Mouse (Mus musculus): ENCODE results near the gene Bax. TPM values are rescaled to one million over a fixed set of nuclear protein-coding genes. Genes with fewer than 3 reads are reported as not detected.

Bax gene
- polyA plus RNA-seq, 1 experiment from 2014 or later: 201 TPM

DNA sequence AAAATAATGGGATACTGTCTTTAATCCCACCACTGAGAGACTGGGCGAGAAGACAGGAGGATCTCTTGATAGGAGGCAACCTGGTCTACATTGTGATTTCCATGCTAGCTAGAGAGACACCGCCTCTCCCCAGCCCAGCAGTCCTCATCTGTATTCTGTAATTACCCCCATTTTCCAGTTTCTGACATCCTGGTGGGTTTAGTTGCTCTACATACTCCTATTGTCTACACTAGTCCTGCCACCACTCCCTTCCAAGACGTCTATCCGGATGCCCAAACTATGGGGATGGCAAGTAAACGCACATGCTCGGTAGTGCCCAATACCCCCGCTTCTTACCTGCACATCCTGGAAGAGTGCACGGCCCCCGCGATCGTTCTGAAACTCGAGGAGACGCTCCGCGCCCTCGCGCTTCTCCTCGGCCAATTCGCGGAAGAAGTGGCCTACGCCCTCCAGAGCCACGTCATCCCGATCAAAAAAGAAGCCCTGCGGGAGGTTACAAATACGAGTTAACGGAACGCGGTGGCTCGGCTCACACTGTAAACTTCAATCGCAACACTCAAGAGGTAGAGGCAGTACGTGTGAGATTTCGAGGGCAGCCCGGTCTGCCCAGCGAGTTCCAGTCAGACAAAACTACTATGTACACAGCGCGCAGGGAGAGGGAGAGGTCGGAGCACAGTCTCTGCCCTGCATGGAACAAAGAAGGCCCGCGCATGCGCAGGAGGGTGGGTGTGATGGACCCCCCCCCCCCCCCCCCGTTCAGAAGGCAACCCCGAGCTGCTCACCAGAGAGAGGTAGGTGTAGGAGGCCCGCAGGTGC lies 7.7 kb downstream of the Bax start:
- no peaks in the 10 kb centered on the region for H3K27me3 ChIP-seq
- ATAC-seq: no peak
- DNase-seq (ENCODE audit: low read depth, low spot score): no peak
- CTCF ChIA-PET: no interaction called here
- POLR2A ChIA-PET: no interaction called here
- TF ChIP-seq CTCF (IDR thresholded peaks at IDR 0.05): no peak
- in situ Hi-C loops (cut with MboI; ENCODE audit: low pct_unique_long_range_greater_than_20kb): no loop called here

DNA sequence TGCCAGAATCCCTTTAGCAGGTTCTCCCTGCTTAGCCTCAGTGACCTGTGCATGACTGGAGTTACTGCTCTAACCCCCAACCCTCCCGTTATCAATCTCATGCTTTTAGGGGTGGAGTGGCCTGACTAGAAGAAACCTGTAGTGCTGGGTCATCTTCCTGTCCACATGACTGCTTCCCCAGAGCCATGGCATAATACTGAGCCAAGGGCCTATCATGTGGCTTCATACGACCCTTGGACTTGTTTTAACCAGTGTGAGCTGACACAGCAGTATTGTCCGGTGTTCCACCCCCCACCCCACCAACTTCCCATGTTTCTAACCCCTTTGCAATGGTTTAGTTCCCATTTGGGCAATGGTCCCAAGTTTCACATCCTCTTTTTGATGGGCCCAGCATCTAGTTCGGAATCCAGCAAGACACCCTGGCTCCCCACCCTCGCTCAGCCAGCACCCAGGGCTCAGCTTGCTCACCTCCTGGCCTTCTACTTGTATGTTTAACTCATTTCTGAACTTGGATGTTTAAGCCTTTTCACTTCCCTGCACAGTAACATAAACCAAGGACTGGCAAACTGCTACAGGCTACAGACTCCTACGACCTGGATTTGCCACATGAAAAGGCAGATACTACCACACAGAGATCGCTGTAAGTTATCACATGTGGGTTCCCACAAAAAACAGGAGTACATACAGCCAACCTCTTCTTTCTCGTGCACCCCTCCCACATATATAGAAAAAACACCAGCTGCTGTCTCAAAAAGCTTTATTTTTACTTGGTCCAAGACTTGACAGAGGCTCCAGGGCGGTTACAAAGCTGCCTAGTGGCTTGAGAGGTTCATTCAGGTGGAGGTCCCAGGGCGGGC lies 9.3 kb downstream of the Bax start:
- H3K27me3 ChIP-seq: no peaks in the 10 kb centered on the region
- ChIA-PET POLR2A (interaction anchor here (1.2 to 1.7 kb wide), 3 partner anchors 9 to 21 kb away, joined by 3 to 7 read pairs (median 4); partner anchors contain the start of gene Bax), CTCF (interaction anchor here (1.9 to 3.4 kb wide), 4 partner anchors 8 to 23 kb away, joined by 6 to 11 read pairs (median 9); partner anchors contain the start of genes Bax and Gys1)
- peak; percentile 17 for ATAC-seq
- no peak for DNase-seq (ENCODE audit: low read depth, low spot score)
- in situ Hi-C loops (cut with MboI; ENCODE audit: low pct_unique_long_range_greater_than_20kb): no loop called here
- no peak for TF ChIP-seq CTCF (IDR thresholded peaks at IDR 0.05)

DNA sequence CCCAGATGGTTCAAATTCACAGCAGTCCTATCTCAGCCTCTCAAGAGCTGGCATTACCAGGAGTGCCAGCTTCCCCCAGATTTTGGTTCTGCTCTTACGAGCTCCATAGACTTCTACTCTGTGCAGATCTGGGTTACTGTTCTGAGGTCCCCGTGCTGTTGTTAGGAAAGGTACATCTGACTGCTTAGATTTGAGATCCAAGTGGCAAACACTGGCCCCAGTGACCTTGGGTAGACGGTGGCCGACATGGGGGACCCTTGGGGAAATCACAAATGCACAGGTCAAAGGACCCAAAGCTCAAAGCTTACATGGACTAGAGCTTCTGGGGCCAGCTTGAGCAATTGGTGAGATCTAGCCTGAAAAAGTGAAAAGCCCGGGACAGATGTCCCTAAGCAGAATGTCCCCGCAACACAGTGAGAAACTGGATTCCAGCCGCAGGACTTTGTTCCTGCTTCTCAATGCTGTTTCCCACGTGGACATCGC lies 9.9 kb downstream of the Bax start:
- in situ Hi-C loops (cut with MboI; ENCODE audit: low pct_unique_long_range_greater_than_20kb): no loop called here
- DNase-seq (ENCODE audit: low read depth, low spot score) (no peak), ATAC-seq (peak; percentile 9)
- ChIA-PET POLR2A (interaction anchor here (0.7 to 1.7 kb wide), 6 partner anchors 9 to 69 kb away, joined by 3 to 7 read pairs (median 4); partner anchors contain the start of gene Bax), CTCF (interaction anchor here (1.9 to 3.4 kb wide), 4 partner anchors 9 to 22 kb away, joined by 6 to 11 read pairs (median 9); partner anchors contain the start of genes Bax and Gys1)
- no peaks in the 10 kb centered on the region for H3K27me3 ChIP-seq
- TF ChIP-seq CTCF (IDR thresholded peaks at IDR 0.05): no peak

DNA sequence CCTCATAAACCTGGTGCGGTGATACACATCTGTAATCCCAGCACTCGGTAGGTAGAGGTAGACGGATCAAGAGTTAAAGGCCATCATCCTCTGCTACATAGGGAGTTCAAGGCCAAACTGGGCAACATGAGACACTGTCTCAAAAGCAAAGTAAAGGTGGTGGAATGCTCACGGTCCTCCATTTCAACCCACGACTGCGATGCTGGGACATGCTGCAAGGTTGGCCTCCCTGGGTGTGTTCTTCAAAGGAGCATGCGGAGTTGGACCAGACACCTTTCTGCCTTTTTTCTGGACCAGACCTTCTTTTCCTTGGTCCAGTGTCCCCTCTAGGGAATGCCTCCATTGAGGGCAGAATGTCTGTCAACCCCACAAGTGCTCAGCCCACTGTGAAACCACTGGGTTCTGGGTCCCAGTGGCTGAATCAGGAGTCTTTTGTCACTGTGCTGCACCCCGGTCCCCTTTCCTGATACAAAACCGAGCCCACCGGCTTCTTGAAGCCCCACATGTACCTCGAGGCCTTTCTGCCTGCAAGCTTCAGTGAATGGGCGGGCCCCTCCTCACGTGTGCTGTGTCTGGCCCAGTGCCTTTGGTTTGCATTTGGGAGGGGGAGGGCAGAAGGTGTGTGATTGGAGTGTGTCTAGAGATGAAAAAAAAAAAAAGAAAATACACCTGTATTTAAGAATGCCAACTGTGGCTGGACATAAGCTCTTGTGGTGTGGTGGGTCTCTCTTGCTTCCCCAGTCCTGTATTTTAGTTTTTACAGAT lies 10.6 kb downstream of the Bax start:
- no peak for TF ChIP-seq CTCF (IDR thresholded peaks at IDR 0.05)
- ChIA-PET CTCF (interaction anchor here (1.9 to 3.4 kb wide), 4 partner anchors 8 to 22 kb away, joined by 6 to 11 read pairs (median 9); partner anchors contain the start of genes Bax and Gys1), POLR2A (interaction anchor here (0.7 to 1.4 kb wide), 5 partner anchors 9 to 69 kb away, joined by 3 to 4 read pairs (median 3); no protein-coding TSS in a partner anchor)
- DNase-seq (ENCODE audit: low read depth, low spot score) (no peak), ATAC-seq (no peak)
- in situ Hi-C loops (cut with MboI; ENCODE audit: low pct_unique_long_range_greater_than_20kb): no loop called here
- no peaks in the 10 kb centered on the region for H3K27me3 ChIP-seq

DNA sequence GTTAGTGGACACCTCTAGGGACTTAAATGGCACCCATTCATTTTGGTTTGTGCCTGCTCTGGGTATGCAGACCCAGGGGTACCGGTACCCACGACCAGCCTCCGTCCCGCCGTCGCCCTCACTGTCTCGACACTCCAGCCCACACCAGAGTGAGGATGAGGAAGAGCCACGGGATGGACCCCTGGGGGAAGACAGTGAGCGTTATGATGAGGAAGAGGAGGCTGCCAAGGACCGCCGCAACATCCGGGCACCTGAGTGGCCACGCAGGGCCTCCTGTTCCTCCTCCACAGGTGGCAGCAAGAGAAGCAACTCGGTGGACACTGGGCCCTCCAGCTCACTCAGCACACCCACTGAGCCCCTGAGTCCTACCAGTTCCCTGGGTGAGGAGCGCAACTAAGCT lies 11.7 kb downstream of the Bax start:
- CTCF ChIA-PET: interaction anchor here (3.4 kb wide), 1 partner anchor 21 kb away, joined by 10 read pairs; the partner anchor contains the start of gene Gys1
- TF ChIP-seq CTCF (IDR thresholded peaks at IDR 0.05): no peak
- POLR2A ChIA-PET: interaction anchor here (0.6 kb wide), 1 partner anchor 12 kb away, joined by 4 read pairs; the partner anchor contains the start of gene Bax
- in situ Hi-C loops (cut with MboI; ENCODE audit: low pct_unique_long_range_greater_than_20kb): no loop called here
- no peaks in the 10 kb centered on the region for H3K27me3 ChIP-seq
- no peak for ATAC-seq
- no peak for DNase-seq (ENCODE audit: low read depth, low spot score)

DNA sequence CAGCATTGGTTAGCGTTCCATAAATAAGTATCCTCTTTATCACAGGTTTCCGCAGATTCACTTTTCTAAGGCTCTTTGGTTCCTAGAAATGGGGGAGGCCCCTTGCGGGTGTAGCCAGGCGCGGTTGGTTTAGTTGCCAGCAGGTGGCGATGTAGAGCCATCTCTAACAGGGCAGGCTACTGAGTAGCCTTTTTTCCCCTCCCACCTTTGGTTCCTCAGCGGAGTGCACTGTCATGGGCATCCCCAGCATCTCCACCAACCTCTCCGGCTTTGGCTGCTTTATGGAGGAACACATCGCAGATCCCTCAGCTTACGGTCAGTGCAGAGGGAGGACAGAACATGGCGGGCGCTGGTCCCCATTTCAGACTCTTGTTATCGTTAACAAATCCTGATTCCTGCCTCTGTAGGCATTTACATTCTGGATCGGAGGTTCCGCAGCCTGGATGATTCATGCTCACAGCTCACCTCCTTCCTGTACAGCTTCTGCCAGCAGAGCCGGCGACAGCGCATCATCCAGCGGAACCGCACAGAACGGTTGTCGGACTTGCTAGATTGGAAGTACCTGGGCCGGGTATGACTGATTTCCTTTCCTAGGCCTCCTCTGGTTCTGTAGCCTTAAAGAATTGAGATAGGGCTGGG lies 15.2 kb downstream of the Bax start:
- in situ Hi-C loops (cut with MboI; ENCODE audit: low pct_unique_long_range_greater_than_20kb): no loop called here
- H3K27me3 ChIP-seq: no peaks in the 10 kb centered on the region

DNA sequence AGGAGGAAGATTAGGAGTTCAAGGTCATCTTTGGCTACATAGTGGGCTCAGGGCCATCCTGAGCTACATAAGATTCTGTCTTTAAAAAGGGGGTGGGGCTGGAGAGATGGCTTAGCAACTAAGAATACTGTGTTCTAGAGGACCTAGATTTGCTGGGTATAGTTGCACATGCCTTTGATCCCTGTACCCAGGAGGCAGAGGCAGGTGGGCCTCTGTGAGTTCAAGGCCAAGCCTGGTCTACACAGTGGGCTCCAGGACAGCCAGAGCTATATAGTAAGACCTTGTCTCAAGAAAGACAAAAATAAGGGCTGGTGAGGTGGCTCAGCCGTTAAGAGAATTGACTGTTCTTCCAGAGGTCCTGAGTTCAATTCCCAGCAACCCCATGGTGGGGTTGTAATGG lies 16.7 kb downstream of the Bax start:
- CTCF ChIA-PET: interaction anchor here (1.2 kb wide), 1 partner anchor 15 kb away, joined by 3 read pairs; the partner anchor contains the start of gene Gys1
- POLR2A ChIA-PET: no interaction called here
- H3K27me3 ChIP-seq: no peaks in the 10 kb centered on the region
- DNase-seq (ENCODE audit: low read depth, low spot score) (no peak), ATAC-seq (no peak)
- no peak for TF ChIP-seq CTCF (IDR thresholded peaks at IDR 0.05)
- in situ Hi-C loops (cut with MboI; ENCODE audit: low pct_unique_long_range_greater_than_20kb): no loop called here

More for the DNA sequence above, 15.2 kb downstream of the Bax start:
- DNase-seq (ENCODE audit: low read depth, low spot score) (no peak), ATAC-seq (no peak)
- CTCF ChIA-PET: interaction anchor here (0.7 to 1.4 kb wide), 5 partner anchors 8 to 108 kb away, joined by 3 to 6 read pairs (median 3); partner anchors contain the start of genes Gys1 and Ruvbl2
- no peak for TF ChIP-seq CTCF (IDR thresholded peaks at IDR 0.05)
- POLR2A ChIA-PET: interaction anchor here (1.3 kb wide), 1 partner anchor 15 kb away, joined by 3 read pairs; no protein-coding TSS in a partner anchor

DNA sequence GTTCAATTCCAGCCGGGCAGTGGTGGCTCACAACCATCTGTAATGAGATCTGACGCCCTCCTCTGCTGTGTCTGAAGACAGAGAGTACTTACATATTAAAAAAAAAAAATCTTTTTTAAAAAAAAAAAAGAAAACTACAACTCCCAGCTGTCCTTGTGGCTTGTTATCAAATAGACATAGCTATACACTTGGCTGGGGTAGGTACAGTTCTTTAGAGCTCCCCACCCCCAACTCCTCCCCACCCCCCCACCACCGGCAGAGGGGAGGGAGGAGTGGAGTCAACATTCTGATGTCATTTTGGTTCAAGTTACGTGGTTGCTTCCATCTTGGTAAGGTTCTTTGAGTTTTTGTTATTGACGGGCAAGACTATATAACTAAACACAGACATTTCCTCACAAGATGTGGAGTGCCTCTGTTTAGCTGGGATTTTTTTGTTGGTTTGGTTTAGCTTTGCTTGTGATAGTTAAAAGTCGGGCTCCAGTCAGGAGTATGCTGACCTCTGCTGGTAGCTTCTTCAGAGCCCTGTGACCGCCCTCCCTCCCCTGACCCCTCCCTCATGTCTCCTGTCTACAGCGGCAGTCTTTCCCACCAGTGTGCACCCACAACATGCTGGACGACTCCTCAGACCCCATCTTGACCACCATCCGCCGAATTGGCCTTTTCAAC lies 19.2 kb downstream of the Bax start:
- H3K27me3 ChIP-seq: no peaks in the 10 kb centered on the region
- in situ Hi-C loops (cut with MboI; ENCODE audit: low pct_unique_long_range_greater_than_20kb): no loop called here
- DNase-seq (ENCODE audit: low read depth, low spot score) (no peak), ATAC-seq (no peak)
- CTCF ChIA-PET: interaction anchor here (1.0 to 1.8 kb wide), 2 partner anchors 10 to 16 kb away, joined by 3 to 8 read pairs; no protein-coding TSS in a partner anchor
- no peak for TF ChIP-seq CTCF (IDR thresholded peaks at IDR 0.05)
- POLR2A ChIA-PET: no interaction called here

DNA sequence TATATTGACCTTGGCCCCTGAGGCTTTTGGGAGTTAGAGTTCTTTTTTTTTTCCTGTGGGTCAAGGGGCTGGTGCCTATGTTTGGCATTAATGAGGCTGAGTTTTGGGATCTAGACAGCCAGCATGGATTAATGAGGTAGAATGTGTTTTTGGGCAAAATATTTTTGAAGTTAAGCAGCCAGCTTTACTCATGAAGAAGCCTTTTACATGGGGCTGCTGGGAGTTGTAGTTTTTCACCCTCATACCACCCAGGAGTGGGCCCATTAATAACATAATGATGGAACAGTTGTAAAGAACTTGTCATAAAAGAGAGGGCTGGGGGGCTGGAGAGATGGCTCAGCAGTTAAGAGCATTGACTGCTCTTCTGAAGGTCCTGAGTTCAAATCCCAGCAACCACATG lies 20.1 kb downstream of the Bax start:
- in situ Hi-C loops (cut with MboI; ENCODE audit: low pct_unique_long_range_greater_than_20kb): no loop called here
- no peak for TF ChIP-seq CTCF (IDR thresholded peaks at IDR 0.05)
- DNase-seq (ENCODE audit: low read depth, low spot score) (no peak), ATAC-seq (no peak)
- ChIA-PET POLR2A (no interaction called here), CTCF (no interaction called here)
- no peaks in the 10 kb centered on the region for H3K27me3 ChIP-seq

Data from Patski (cell line).